Mouse (Mus musculus) stomach, embryonic 14.5 days (tissue): ENCODE data around the gene Ceacam1. TPM values are rescaled to one million over a fixed set of nuclear protein-coding genes. Genes with fewer than 3 reads are reported as not detected.
"Not testable (repeated sequence)": the region's sequence is repeated elsewhere in the genome, so short reads cannot be mapped to it uniquely, and the experiment has no call there.

Experiments used
- ATAC-seq: fragments of 200-750 bp; cut with Nextera tagmentation; 2 replicates; pipeline ENCODE4 v1.8.0; 2017; ENCODE audit warnings: low read depth, moderate TSS enrichment; ENCODE audit not compliant: insufficient number of reproducible peaks, insufficient read depth, low FRiP score
- H3K27ac ChIP-seq: fragments of 300-500 bp; sonication (generic); 2 replicates; pipeline ENCODE4 v1.5.1; 2014; ENCODE audit warnings: mild to moderate bottlenecking, low read length, moderate library complexity, mixed read lengths
- H3K27me3 ChIP-seq: fragments of 300-500 bp; sonication (generic); 2 replicates; pipeline ENCODE4 v1.6.1; 2014; ENCODE audit warnings: low read length, control low read depth, mixed read lengths; ENCODE audit not compliant: control insufficient read depth, insufficient read depth
- H3K36me3 ChIP-seq: fragments of 300-500 bp; sonication (generic); 2 replicates; pipeline ENCODE4 v1.6.1; 2014; ENCODE audit warnings: mild to moderate bottlenecking, control low read depth, low read length, moderate library complexity, mixed read lengths; ENCODE audit not compliant: control insufficient read depth, insufficient read depth
- H3K4me1 ChIP-seq: fragments of 300-500 bp; sonication (generic); 2 replicates; pipeline ENCODE4 v1.6.1; 2014; ENCODE audit warnings: low read length, control low read depth, mixed read lengths; ENCODE audit not compliant: control insufficient read depth, insufficient read depth
- H3K4me2 ChIP-seq: fragments of 300-500 bp; sonication (generic); replicated peaks from 2 replicates; pipeline ENCODE4 v1.6.1; 2014; ENCODE audit warnings: low read depth, low read length, control low read depth
- H3K4me3 ChIP-seq: fragments of 300-500 bp; sonication (generic); 2 replicates; pipeline ENCODE4 v1.5.1; 2014; ENCODE audit warnings: low read depth, low read length, control low read depth
- H3K9ac ChIP-seq: fragments of 300-500 bp; sonication (generic); replicated peaks from 2 replicates; pipeline ENCODE4 v1.6.1; 2014; ENCODE audit warnings: low read depth, mild to moderate bottlenecking, control low read depth, low read length, moderate library complexity, mixed read lengths
- H3K9me3 ChIP-seq: fragments of 300-500 bp; sonication (generic); 2 replicates; pipeline ENCODE4 v1.6.1; 2016; ENCODE audit warnings: low read depth, low read length, control low read depth; ENCODE audit not compliant: control insufficient read depth
- WGBS: fragments of 180-500 bp; shearing (Covaris S2); extraction: QIAGEN DNeasy Blood & Tissue Kit; methylation state at CpG from one replicate; pipeline ENCODE4 v1.1.7; 2014; 5-methylcytosine and 5-hydroxymethylcytosine counted together
- polyA plus RNA-seq: library from polyadenylated mRNA; unstranded; fragments of >200 nt; fragmentation: Nextera tagmentation; extraction: Ambion mirVana; gene quantifications from 2 replicates; pipeline ENCODE4 v1.2.1, GENCODE M21; 2014

The Ceacam1 gene
- polyA plus RNA-seq, 1 experiment from 2014 or later = 14.8 TPM

DNA sequence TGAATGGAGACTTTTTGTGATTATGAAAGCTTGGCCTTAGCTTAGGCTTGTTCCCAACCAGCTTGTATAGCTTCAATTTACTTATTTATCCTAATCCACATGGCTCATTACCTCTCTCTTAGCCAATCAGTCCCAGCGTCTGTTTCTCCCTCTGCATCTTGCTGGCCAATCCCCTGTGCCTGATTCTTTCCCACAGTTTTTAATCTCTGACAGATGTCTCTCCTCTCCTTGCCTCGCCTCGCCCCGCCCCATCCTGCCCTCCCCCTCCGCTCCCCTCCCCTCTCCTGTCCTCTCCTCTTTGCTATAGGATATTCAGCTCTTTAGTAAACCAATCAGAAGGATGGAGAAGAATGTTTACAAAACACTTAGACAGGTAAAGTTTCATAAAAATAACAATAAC lies 7.7 kb upstream of the Ceacam1 start:
- no peak overlapping the region for H3K4me2 ChIP-seq
- no peaks in the 10 kb centered on the region for H3K4me1 ChIP-seq
- H3K27ac ChIP-seq = no peak overlapping the region
- no peak overlapping the region for H3K9ac ChIP-seq
- no peaks in the 10 kb centered on the region for H3K27me3 ChIP-seq
- no peaks in the 10 kb centered on the region for H3K36me3 ChIP-seq
- H3K4me3 ChIP-seq = no peak overlapping the region
- H3K9me3 ChIP-seq = no peaks in the 10 kb centered on the region
- no peak for ATAC-seq
- 58% methylated on average over 5 of the region's 5 CpGs for WGBS

DNA sequence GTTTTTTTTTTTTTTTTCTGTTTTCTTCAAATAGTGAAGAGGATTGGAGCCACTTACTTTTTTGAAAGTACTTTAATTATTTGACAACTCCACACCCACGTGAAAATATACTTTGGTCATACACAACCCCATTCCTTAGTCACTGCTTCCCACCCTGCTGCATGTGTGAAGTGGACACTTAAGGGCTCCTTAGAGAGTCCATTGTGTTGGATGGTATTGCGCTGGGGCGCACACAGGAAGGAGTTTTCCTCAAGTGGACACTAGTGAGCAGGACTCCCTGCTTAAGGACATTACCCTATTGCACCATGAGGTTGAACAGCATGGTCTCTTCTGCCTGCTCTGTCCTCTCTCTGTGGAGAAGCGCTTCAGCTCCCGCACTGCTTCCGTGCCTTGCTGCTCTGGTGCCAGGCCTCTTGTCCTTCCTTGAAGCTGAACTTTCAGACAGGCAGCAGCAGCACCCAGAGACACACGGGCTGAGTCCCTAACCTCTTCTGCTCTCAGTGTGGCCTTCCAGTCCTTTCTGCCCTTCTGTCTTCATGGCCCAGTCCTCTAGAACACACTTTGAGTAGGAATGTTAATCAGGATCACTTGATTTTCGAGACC lies 5.8 kb upstream of the Ceacam1 start:
- no peak for ATAC-seq
- Histone ChIP-seq H3K27me3 (no peaks in the 10 kb centered on the region), H3K4me2 (no peak overlapping the region), H3K4me3 (no peak overlapping the region), H3K9ac (no peak overlapping the region), H3K27ac (no peak overlapping the region), H3K36me3 (no peaks in the 10 kb centered on the region), H3K4me1 (no peaks in the 10 kb centered on the region), H3K9me3 (no peaks in the 10 kb centered on the region)
- 79% methylated on average over 8 of the region's 8 CpGs for WGBS

DNA sequence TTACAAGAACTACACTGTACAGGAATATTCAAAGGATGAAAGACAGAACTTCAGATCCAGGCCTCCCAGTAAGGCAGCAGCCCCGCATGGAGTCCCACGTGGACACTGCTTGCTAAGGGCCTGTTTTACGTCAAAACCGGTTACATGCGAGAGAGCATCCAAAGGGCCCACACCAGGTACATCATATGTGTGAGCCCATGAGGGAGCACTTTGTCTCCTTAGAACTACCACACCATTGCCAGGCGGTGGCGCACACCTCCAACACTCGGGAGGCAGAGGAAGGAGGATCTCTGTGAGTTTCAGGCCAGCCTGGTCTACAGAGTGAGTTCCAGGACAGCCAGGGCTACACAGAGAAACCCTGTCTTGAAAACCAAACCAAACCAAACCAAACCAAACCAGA lies 3.4 kb upstream of the Ceacam1 start:
- not testable (repeated sequence) for H3K4me3 ChIP-seq, ATAC-seq, H3K4me2 ChIP-seq, H3K36me3 ChIP-seq, H3K27me3 ChIP-seq, H3K4me1 ChIP-seq, H3K9me3 ChIP-seq, H3K9ac ChIP-seq, H3K27ac ChIP-seq
- 65% methylated on average over 8 of the region's 8 CpGs for WGBS

DNA sequence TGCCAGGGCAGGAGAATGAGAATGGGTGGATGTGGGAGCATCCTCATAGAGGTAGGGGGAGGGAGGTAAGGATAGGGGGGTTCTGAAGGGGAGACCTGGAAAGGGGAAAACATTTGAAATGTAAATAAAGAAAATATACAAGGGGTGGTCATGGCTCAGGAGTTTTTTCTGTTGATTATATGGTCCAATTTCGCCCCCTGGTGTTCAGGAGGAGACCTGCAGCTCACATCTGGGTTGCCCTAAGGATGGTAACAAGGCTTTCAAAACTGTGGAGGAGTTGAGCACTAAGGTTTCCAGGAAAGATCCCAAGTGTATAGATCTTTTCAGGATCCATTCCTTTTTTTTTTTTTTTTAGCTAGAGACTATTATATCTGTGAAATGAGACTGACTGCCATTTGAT lies 2.0 kb upstream of the Ceacam1 start:
- no peak overlapping the region for H3K27ac ChIP-seq
- H3K36me3 ChIP-seq = no peaks in the 10 kb centered on the region
- no peak overlapping the region for H3K9ac ChIP-seq
- H3K27me3 ChIP-seq = no peaks in the 10 kb centered on the region
- no peaks in the 10 kb centered on the region for H3K4me1 ChIP-seq
- 0% methylated on average over 1 of the region's 1 CpGs for WGBS
- H3K4me2 ChIP-seq = no peak overlapping the region
- ATAC-seq = no peak
- no peak overlapping the region for H3K4me3 ChIP-seq
- no peaks in the 10 kb centered on the region for H3K9me3 ChIP-seq

DNA sequence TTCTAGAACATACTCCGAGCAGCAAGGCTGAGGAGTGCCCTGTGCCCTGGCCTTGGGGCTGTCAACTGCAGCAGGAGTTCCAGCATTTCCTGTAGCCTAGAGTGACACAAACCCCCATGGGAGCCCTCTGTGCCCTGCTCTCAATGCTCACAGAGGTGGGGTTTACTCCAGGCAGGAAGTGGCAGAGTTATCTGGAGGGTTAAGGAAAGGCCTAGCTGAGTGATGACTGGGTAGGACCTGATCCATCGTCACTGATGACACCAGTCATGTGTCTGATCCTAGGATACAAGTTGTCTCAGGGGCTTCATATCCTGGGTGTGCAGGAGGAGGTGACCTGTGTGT lies 320 bp upstream of the Ceacam1 start:
- not testable (repeated sequence) for H3K27me3 ChIP-seq, H3K9ac ChIP-seq, H3K4me2 ChIP-seq, H3K27ac ChIP-seq, H3K9me3 ChIP-seq, H3K4me1 ChIP-seq, H3K4me3 ChIP-seq, H3K36me3 ChIP-seq
- ATAC-seq = peak; percentile 43; the same call in 1 of the 2 replicates
- WGBS = 50% methylated on average over 1 of the region's 2 CpGs

DNA sequence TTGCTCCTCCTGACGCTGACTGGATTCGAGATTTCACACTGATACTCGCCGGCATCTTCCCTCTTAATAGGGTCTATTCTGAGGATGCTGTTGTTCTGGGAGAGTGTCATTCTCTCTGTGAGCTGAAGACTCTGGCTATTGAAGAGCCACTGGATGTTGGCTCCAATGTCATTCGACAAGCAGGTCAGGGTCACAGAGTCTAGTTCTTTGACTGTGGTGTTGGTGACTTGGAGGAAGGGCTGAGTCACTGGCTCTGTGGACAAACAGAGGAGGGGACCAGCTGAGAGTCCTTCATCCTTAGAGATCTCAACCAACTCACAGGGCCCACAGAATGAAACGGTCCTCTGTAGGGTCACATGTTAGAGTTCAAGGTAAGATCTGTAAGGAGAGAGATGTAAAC lies 5.6 kb downstream of the Ceacam1 start:
- H3K27me3 ChIP-seq, H3K36me3 ChIP-seq, ATAC-seq, H3K9me3 ChIP-seq, H3K4me3 ChIP-seq, H3K4me2 ChIP-seq, H3K4me1 ChIP-seq, H3K9ac ChIP-seq, H3K27ac ChIP-seq: not testable (repeated sequence)
- 76% methylated on average over 6 of the region's 6 CpGs for WGBS

DNA sequence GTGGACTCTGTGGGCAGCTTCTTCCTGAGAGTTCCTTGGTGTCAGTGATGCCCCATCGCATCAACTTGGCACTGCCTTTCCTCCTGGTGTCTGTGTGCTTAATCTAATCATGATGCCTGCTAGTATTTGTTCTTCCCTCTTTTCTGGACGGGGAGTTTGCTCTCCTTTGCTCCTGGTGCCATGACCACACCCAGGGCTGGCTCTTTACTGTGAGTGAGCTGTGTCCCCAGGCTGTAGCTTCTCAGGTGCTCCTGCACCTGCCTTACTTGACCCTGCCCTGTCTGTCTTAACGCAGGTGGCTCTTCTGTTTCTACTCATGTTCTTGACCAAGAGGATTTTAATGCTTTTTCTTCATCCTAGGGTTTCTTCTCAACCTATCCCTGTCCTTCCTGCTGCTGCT lies 11.8 kb downstream of the Ceacam1 start:
- not testable (repeated sequence) for H3K4me1 ChIP-seq, H3K4me3 ChIP-seq, H3K36me3 ChIP-seq, H3K27ac ChIP-seq, H3K9ac ChIP-seq, H3K9me3 ChIP-seq, H3K27me3 ChIP-seq, H3K4me2 ChIP-seq, ATAC-seq
- 80% methylated on average over 3 of the region's 3 CpGs for WGBS

DNA sequence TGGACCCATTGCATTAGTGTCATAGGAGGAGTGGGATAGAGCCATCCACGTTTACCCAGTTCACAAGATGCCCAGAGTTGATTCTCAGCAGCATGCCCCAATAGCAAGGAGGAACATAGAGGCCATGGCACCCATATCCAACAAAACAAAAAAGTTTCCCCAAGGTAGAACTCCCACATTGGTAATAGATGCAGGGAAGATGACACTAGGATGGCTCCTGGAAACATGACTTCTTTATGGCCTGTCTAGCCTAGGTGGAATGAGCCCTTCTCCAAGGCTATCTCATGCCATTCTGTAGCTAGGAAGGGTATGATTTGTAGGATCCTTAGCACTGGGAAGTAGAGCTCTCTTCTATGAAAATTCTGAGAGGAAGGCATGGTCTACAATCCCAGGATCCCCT lies 12.4 kb downstream of the Ceacam1 start:
- no peak overlapping the region for H3K9ac ChIP-seq
- H3K9me3 ChIP-seq = no peaks in the 10 kb centered on the region
- no peak overlapping the region for H3K4me2 ChIP-seq
- H3K4me3 ChIP-seq = no peak overlapping the region
- WGBS = 65% methylated on average over 1 of the region's 1 CpGs
- H3K36me3 ChIP-seq = no peaks in the 10 kb centered on the region
- no peaks in the 10 kb centered on the region for H3K4me1 ChIP-seq
- no peak overlapping the region for H3K27ac ChIP-seq
- H3K27me3 ChIP-seq = no peaks in the 10 kb centered on the region
- ATAC-seq = no peak

DNA sequence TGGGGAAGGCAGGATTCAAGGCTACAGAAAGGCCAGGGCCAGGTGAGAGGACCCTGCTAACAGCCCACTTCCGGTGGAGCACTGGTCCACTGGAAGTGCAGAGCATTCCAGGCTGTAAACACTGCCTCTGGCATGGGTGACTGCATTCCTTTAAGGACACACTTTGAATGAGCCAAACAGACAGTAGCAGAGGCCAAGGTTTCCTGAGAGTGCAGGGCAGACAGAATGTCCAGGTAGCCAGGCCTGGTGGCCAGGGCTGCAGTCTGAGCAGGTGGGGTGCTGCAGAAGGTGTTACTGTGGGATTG lies 15.4 kb downstream of the Ceacam1 start:
- H3K9me3 ChIP-seq, ATAC-seq, H3K27ac ChIP-seq, H3K4me1 ChIP-seq, H3K36me3 ChIP-seq, H3K27me3 ChIP-seq, H3K4me3 ChIP-seq, H3K4me2 ChIP-seq, H3K9ac ChIP-seq: not testable (repeated sequence)
- no CpG with 5 or more reads among the region's 1 CpGs for WGBS
